Mouse (Mus musculus): ENCODE data around the gene Stx18. TPM values are rescaled to one million over a fixed set of nuclear protein-coding genes. Genes with fewer than 3 reads are reported as not detected.
A peak's percentile ranks its signal among the peaks of the same experiment; 100 is the strongest.

Gene Stx18
- polyA plus RNA-seq, 1 experiment from 2014 or later: 42.1 TPM

DNA sequence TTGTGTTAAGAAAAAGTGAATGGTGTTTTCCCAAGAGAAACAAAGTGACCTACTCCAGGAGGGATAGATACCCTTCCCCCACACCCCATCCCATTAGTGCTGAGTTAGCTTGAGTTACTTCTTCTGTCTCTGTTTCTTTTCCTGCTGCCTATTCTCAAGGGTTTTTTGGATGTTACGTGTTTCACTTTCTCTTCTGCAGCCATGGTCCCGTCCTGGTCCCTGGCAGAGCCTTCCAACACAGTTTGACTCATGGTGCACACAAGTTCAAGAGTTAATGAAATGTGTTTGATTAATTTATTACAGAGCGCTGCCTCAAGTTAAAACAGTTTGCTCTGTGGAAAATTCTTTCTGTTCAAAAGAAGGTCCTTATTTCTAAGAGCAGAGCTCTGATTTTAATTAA, 44.0 kb downstream of the Stx18 start:
- Histone ChIP-seq H3K27me3 (0 out of 2 replicates have a peak, but pooled peaks cover 9% of the 10 kb centered on the region), H3K9me3 (no peaks in the 10 kb centered on the region), H3K9ac (replicated peaks) (no peak overlapping the region), H3K4me3 (no peak overlapping the region), H3K36me3 (no peaks in the 10 kb centered on the region), H3K4me1 (peaks cover 16% of the 10 kb centered on the region), H3K27ac (replicated peaks) (no peak overlapping the region), H3K4me2 (replicated peaks) (no peak overlapping the region)
- 40% methylated on average over 3 of the region's 3 CpGs for WGBS
- no peak for ATAC-seq (ENCODE audit: low FRiP score, low read depth)

DNA sequence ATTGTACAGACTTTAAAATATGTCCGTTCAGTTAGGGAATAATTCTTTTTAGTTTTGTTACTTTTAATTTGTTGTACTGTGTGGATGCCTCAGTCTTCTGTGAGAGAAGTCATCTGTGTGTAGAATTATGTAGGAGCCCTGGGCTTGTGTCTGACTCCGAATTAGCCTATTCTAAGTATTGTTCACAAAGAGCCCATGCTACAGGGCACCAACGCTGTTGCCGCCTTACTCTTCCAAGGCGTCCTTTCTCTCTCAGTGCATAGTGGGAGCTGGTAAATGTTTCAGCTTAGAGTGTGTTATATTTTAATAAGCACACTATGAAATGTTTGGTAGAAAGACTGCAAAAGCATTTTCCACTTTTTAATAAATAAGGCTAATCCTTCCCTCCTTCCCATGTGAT, 44.8 kb downstream of the Stx18 start:
- H3K4me3 ChIP-seq: no peak overlapping the region
- 27% methylated on average over 5 of the region's 5 CpGs for WGBS
- H3K9me3 ChIP-seq: no peaks in the 10 kb centered on the region
- H3K4me2 ChIP-seq (replicated peaks): no peak overlapping the region
- H3K36me3 ChIP-seq: no peaks in the 10 kb centered on the region
- H3K9ac ChIP-seq (replicated peaks): no peak overlapping the region
- H3K27ac ChIP-seq (replicated peaks): no peak overlapping the region
- H3K4me1 ChIP-seq: peaks cover 16% of the 10 kb centered on the region
- no peak for ATAC-seq (ENCODE audit: low FRiP score, low read depth)
- 0 out of 2 replicates have a peak, but pooled peaks cover 9% of the 10 kb centered on the region for H3K27me3 ChIP-seq

GRCm38 (mm10) chr5:38084616-38085015, 46.1 kb downstream of the Stx18 start:
- Histone ChIP-seq H3K4me2 (replicated peaks) (no peak overlapping the region), H3K36me3 (no peaks in the 10 kb centered on the region), H3K27me3 (0 out of 2 replicates have a peak, but pooled peaks cover 9% of the 10 kb centered on the region), H3K27ac (replicated peaks) (no peak overlapping the region), H3K4me1 (peaks cover 16% of the 10 kb centered on the region), H3K9ac (replicated peaks) (no peak overlapping the region), H3K4me3 (no peak overlapping the region), H3K9me3 (no peaks in the 10 kb centered on the region)
- peak; percentile 66; the same call in 1 of the 2 replicates for ATAC-seq (ENCODE audit: low FRiP score, low read depth)
- 4% methylated on average over 8 of the region's 8 CpGs for WGBS

DNA sequence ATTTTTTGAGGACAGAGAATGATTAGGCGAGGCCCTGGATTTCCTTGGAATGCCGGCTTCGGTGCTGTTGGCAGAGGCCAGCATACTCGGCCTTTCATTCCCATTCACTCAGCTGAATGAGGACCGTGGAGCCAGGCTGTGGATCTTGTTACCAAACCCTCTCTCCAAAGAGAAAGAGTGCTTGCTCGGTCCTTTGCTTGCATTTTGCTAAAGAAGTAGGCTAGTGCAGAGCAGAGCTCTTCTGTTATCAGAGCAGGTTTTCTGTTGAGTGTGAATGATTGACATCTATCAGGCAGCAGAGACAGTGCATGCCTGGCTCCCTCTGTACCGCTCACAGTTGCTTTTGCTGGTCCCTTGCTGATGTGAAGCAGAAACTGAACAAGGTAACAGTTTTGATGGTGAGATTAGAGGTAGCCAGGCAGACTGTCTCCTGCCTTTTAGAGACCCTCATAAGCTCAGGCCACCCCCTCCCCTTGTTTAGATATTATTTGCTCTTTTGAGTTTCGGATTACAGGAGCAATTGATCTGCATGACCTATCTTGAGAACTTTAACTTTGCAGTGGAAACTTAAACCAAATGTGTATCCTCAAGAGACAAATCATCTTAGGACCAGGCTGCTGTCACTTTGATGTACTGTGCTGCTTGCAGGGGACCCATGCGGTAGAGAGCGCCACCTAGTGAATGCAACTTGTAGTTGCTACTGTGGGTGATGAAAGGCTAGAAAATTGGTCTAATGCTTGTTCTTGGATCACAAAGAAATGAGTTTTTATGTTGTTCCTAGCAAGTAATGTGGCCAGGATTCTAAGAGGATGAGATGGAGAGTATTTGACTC, 47.2 kb downstream of the Stx18 start:
- Histone ChIP-seq H3K9me3 (no peaks in the 10 kb centered on the region), H3K4me1 (peaks cover 20% of the 10 kb centered on the region), H3K27ac (replicated peaks) (0 out of 2 replicates have a peak overlapping the region, but pooled peaks have one; percentile 30), H3K36me3 (no peaks in the 10 kb centered on the region), H3K4me3 (no peak overlapping the region), H3K9ac (replicated peaks) (no peak overlapping the region), H3K27me3 (0 out of 2 replicates have a peak, but pooled peaks cover 9% of the 10 kb centered on the region), H3K4me2 (replicated peaks) (no peak overlapping the region)
- peak; percentile 53; the same call in 1 of the 2 replicates for ATAC-seq (ENCODE audit: low FRiP score, low read depth)
- 11% methylated on average over 10 of the region's 10 CpGs for WGBS

DNA sequence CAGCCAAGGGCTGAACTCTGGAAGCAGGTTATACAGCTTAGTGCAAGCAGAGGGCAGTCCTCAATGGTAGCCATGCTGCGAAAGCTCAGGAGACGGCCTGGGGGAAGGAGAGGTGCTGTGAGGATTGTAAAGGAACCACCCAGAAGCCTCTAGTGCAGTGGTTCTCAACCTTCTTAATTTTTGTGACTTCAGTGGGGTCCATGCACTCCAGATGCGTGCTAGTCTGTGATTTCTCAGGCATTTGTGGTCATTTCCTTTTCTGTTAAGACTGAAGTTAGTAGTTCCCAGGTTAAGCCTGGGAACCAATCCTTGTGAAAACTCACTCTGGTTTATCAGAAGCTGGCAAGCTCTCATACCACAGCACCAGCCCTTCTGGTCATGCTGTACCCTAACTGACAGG, 51.6 kb downstream of the Stx18 start:
- peaks cover 10% of the 10 kb centered on the region for H3K4me1 ChIP-seq
- no peak overlapping the region for H3K9ac ChIP-seq (replicated peaks)
- H3K36me3 ChIP-seq: no peaks in the 10 kb centered on the region
- 0 out of 2 replicates have a peak, but pooled peaks cover 5% of the 10 kb centered on the region for H3K27me3 ChIP-seq
- H3K27ac ChIP-seq (replicated peaks): no peak overlapping the region
- no peak overlapping the region for H3K4me3 ChIP-seq
- H3K9me3 ChIP-seq: no peaks in the 10 kb centered on the region
- H3K4me2 ChIP-seq (replicated peaks): no peak overlapping the region
- no peak for ATAC-seq (ENCODE audit: low FRiP score, low read depth)
- WGBS: 69% methylated on average over 3 of the region's 3 CpGs

- H3K27ac ChIP-seq (replicated peaks): no peak overlapping the region
- H3K4me2 ChIP-seq (replicated peaks): no peak overlapping the region
- H3K4me1 ChIP-seq: peaks cover 8% of the 10 kb centered on the region
- no peak overlapping the region for H3K9ac ChIP-seq (replicated peaks)
- 0 out of 2 replicates have a peak, but pooled peaks cover 3% of the 10 kb centered on the region for H3K27me3 ChIP-seq
- no peak overlapping the region for H3K4me3 ChIP-seq
- no peaks in the 10 kb centered on the region for H3K36me3 ChIP-seq
- no peaks in the 10 kb centered on the region for H3K9me3 ChIP-seq
- 57% methylated on average over 3 of the region's 3 CpGs for WGBS
- no peak for ATAC-seq (ENCODE audit: low FRiP score, low read depth)
Measured at GRCm38 (mm10) chr5:38090581-38090980, 52.0 kb downstream of the Stx18 start.

GRCm38 (mm10) chr5:38091046-38091965, 52.8 kb downstream of the Stx18 start:
- WGBS: 71% methylated on average over 8 of the region's 8 CpGs
- no peak overlapping the region for H3K27ac ChIP-seq (replicated peaks)

GRCm38 (mm10) chr5:38091966-38092304, 53.4 kb downstream of the Stx18 start:
- Histone ChIP-seq H3K27me3 (no peaks in the 10 kb centered on the region), H3K9ac (replicated peaks) (no peak overlapping the region), H3K4me1 (peaks cover 5% of the 10 kb centered on the region), H3K4me3 (no peak overlapping the region), H3K27ac (replicated peaks) (no peak overlapping the region), H3K36me3 (no peaks in the 10 kb centered on the region), H3K4me2 (replicated peaks) (no peak overlapping the region), H3K9me3 (no peaks in the 10 kb centered on the region)
- ATAC-seq (ENCODE audit: low FRiP score, low read depth): no peak
- 71% methylated on average over 2 of the region's 2 CpGs for WGBS

More at GRCm38 (mm10) chr5:38091046-38091965, 52.8 kb downstream of the Stx18 start:
- Histone ChIP-seq H3K9ac (replicated peaks) (no peak overlapping the region), H3K36me3 (no peaks in the 10 kb centered on the region), H3K4me1 (peaks cover 5% of the 10 kb centered on the region), H3K27me3 (no peaks in the 10 kb centered on the region), H3K9me3 (no peaks in the 10 kb centered on the region), H3K4me3 (no peak overlapping the region), H3K4me2 (replicated peaks) (no peak overlapping the region)
- ATAC-seq (ENCODE audit: low FRiP score, low read depth): peak; percentile 49; the same call in 1 of the 2 replicates

DNA sequence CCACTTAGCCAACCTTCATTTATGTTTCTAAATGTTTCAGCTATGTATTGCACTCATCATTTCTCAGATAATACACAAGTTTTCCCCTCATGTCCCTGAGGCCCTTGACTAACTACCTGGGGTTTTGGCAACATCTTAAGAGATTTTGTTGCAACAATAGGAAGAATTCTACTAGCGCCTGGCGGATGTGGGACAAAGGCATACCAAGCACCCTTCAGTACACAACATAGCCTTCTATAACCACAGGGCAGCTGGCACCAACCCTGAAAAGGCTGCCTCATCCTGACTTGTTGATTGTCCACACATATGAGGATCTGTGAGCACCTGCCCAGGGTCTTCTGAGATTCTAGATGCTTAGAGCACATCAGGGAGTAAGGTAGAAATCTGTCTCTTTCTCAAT, 55.8 kb downstream of the Stx18 start:
- Histone ChIP-seq H3K27ac (replicated peaks) (no peak overlapping the region), H3K27me3 (no peaks in the 10 kb centered on the region), H3K9me3 (no peaks in the 10 kb centered on the region), H3K4me1 (peaks cover 5% of the 10 kb centered on the region), H3K9ac (replicated peaks) (no peak overlapping the region), H3K4me2 (replicated peaks) (no peak overlapping the region), H3K4me3 (no peak overlapping the region), H3K36me3 (no peaks in the 10 kb centered on the region)
- WGBS: 92% methylated on average over 2 of the region's 2 CpGs
- no peak for ATAC-seq (ENCODE audit: low FRiP score, low read depth)

DNA sequence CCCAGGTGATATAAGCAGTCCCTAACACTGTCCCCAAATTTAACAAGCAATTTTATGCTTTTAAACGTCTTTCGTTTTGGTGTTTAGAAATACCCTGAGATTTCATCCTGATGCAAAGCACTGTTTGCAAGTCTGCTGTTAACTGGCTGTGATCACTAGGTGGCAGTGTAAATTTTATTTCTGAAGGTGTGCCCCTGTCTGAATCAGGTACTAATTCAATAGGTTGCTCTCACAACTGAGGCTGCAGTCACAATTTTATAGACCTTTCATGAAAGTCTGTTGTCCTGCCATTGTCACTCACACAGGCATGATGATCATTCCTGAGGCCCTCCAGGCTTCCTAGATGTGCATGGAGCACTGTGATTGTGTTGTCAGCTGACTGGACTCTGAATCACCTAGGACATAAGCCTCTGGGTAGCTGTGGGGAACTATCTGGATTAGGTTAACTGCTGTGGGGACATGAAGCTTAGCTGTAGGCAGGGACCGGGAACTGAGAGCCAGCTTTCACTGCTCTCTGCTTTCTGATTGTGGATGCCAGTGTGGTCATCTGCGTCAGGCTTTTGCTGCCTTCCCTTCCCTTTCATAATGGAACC, 59.1 kb downstream of the Stx18 start:
- no peak overlapping the region for H3K9ac ChIP-seq (replicated peaks)
- no peak overlapping the region for H3K4me2 ChIP-seq (replicated peaks)
- no peak overlapping the region for H3K4me3 ChIP-seq
- no peaks in the 10 kb centered on the region for H3K36me3 ChIP-seq
- 70% methylated on average over 4 of the region's 4 CpGs for WGBS
- no peaks in the 10 kb centered on the region for H3K27me3 ChIP-seq
- no peaks in the 10 kb centered on the region for H3K4me1 ChIP-seq
- H3K27ac ChIP-seq (replicated peaks): no peak overlapping the region
- no peaks in the 10 kb centered on the region for H3K9me3 ChIP-seq
- no peak for ATAC-seq (ENCODE audit: low FRiP score, low read depth)

GRCm38 (mm10) chr5:38099139-38099676, 60.7 kb downstream of the Stx18 start:
- no peaks in the 10 kb centered on the region for H3K4me1 ChIP-seq
- no peak overlapping the region for H3K9ac ChIP-seq (replicated peaks)
- 0 out of 2 replicates have a peak, but pooled peaks cover under 1% of the 10 kb centered on the region for H3K36me3 ChIP-seq
- H3K27me3 ChIP-seq: no peaks in the 10 kb centered on the region
- H3K27ac ChIP-seq (replicated peaks): no peak overlapping the region
- H3K4me3 ChIP-seq: no peak overlapping the region
- no peak for ATAC-seq (ENCODE audit: low FRiP score, low read depth)
- H3K4me2 ChIP-seq (replicated peaks): no peak overlapping the region
- whole genome bisulfite sequencing: 92% methylated on average over 2 of the region's 2 CpGs
- H3K9me3 ChIP-seq: no peaks in the 10 kb centered on the region

Data from midbrain, embryonic 12.5 days (tissue).